In the genomic region with DNA sequence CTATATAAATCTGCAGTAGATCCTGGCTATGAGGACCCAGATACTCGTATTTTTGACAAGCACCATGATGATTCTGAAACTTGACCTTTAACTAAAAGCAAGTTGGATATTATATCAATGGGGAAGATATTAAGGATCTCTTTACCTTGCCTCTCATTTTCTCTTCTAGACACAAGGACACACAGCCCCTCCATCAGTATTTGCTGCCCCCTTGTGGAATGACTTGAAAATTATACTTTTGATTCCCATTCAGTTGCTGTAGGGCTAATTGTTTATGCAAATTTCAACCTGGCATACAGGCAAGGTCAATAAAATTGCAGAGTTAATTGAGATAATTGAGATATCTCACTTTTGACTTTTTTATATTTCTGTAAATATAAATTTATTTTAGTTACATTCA, we compare ENCODE assay signal across 14 mouse cellular contexts.
A peak's percentile ranks its signal among the peaks of the same experiment; 100 is the strongest.
DNase-seq lines count a peak whose midpoint lies in the region; ATAC-seq and TF ChIP-seq lines count a peak whose summit lies in the region.
"Had no signal": no experiment of that assay in that cellular context is flagged by ENCODE, and none has a peak within 500 bp of the region (broad histone marks: within the 10 kb centered on the region; RNA-seq: fewer than 3 reads in every experiment).

No protein-coding gene starts in this region.

- H3K27ac ChIP-seq in hindbrain, embryonic 11.5 days (ENCODE audit: low read depth, low read length), result no peak overlapping the region
- H3K27ac ChIP-seq in hindbrain, embryonic 13.5 days, result no peak overlapping the region
- H3K27ac ChIP-seq in midbrain, embryonic 14.5 days (replicated peaks; ENCODE audit: low read depth, low read length), result no peak overlapping the region
- no peak overlapping the region for H3K27ac ChIP-seq in midbrain, embryonic 15.5 days
- H3K27ac ChIP-seq in stomach, postnatal 0 days (replicated peaks), result no peak overlapping the region
- H3K27ac ChIP-seq: embryonic facial prominence, embryonic 15.5 days; heart, embryonic 15.5 days; limb, embryonic 10.5 days had no signal

- TF ChIP-seq EP300 in stomach, postnatal 0 days (optimal IDR thresholded peaks at IDR 0.05), result no peak

- no peaks in the 10 kb centered on the region for H3K27me3 ChIP-seq in hindbrain, embryonic 11.5 days (ENCODE audit: control insufficient read depth, insufficient read depth, low read length)
- no peaks in the 10 kb centered on the region for H3K27me3 ChIP-seq in hindbrain, embryonic 13.5 days
- no peaks in the 10 kb centered on the region for H3K27me3 ChIP-seq in midbrain, embryonic 14.5 days (ENCODE audit: control insufficient read depth, insufficient read depth, low read length)
- no peaks in the 10 kb centered on the region for H3K27me3 ChIP-seq in midbrain, embryonic 15.5 days (replicated peaks)
- no peaks in the 10 kb centered on the region for H3K27me3 ChIP-seq in stomach, postnatal 0 days (ENCODE audit: control insufficient read depth, insufficient read depth, low read length)
- H3K27me3 ChIP-seq: embryonic facial prominence, embryonic 15.5 days; heart, embryonic 15.5 days had no signal

- H3K4me1 ChIP-seq in hindbrain, embryonic 11.5 days (replicated peaks; ENCODE audit: control insufficient read depth, insufficient read depth, low read length), result no peaks in the 10 kb centered on the region
- no peaks in the 10 kb centered on the region for H3K4me1 ChIP-seq in hindbrain, embryonic 13.5 days (replicated peaks)
- H3K4me1 ChIP-seq in midbrain, embryonic 14.5 days (ENCODE audit: control insufficient read depth, insufficient read depth, low read length), result no peaks in the 10 kb centered on the region
- H3K4me1 ChIP-seq in midbrain, embryonic 15.5 days, result no peaks in the 10 kb centered on the region
- no peaks in the 10 kb centered on the region for H3K4me1 ChIP-seq in stomach, postnatal 0 days (replicated peaks; ENCODE audit: control insufficient read depth, insufficient read depth)
- H3K4me1 ChIP-seq: embryonic facial prominence, embryonic 15.5 days; heart, embryonic 15.5 days; limb, embryonic 10.5 days had no signal

- no peaks in the 10 kb centered on the region for H3K36me3 ChIP-seq in hindbrain, embryonic 11.5 days (ENCODE audit: control insufficient read depth, insufficient read depth, low read length)
- H3K36me3 ChIP-seq in hindbrain, embryonic 13.5 days, result no peaks in the 10 kb centered on the region
- H3K36me3 ChIP-seq in midbrain, embryonic 14.5 days (ENCODE audit: control insufficient read depth, insufficient read depth, low read length), result no peaks in the 10 kb centered on the region
- no peaks in the 10 kb centered on the region for H3K36me3 ChIP-seq in midbrain, embryonic 15.5 days (replicated peaks)
- H3K36me3 ChIP-seq in stomach, postnatal 0 days (ENCODE audit: control insufficient read depth, insufficient read depth, low read length), result no peaks in the 10 kb centered on the region
- H3K36me3 ChIP-seq: embryonic facial prominence, embryonic 15.5 days; heart, embryonic 15.5 days; limb, embryonic 10.5 days had no signal

- H3K9me3 ChIP-seq in hindbrain, embryonic 11.5 days (ENCODE audit: control insufficient read depth, low read length), result no peaks in the 10 kb centered on the region
- no peaks in the 10 kb centered on the region for H3K9me3 ChIP-seq in hindbrain, embryonic 13.5 days
- no peaks in the 10 kb centered on the region for H3K9me3 ChIP-seq in midbrain, embryonic 14.5 days (ENCODE audit: control insufficient read depth, low read length)
- no peaks in the 10 kb centered on the region for H3K9me3 ChIP-seq in midbrain, embryonic 15.5 days
- no peaks in the 10 kb centered on the region for H3K9me3 ChIP-seq in stomach, postnatal 0 days (ENCODE audit: control insufficient read depth, low read length)
- H3K9me3 ChIP-seq: embryonic facial prominence, embryonic 15.5 days; heart, embryonic 15.5 days; limb, embryonic 10.5 days had no signal

- peak; percentile 57 for TF ChIP-seq CTCF in stomach, postnatal 0 days (IDR thresholded peaks at IDR 0.05; ENCODE audit: low read depth)

- H3K4me3 ChIP-seq in hindbrain, embryonic 11.5 days (ENCODE audit: low read depth, low read length), result no peak overlapping the region
- H3K4me3 ChIP-seq in hindbrain, embryonic 13.5 days, result no peak overlapping the region
- H3K4me3 ChIP-seq in midbrain, embryonic 14.5 days (replicated peaks; ENCODE audit: low read depth, low read length), result no peak overlapping the region
- H3K4me3 ChIP-seq in midbrain, embryonic 15.5 days, result no peak overlapping the region
- H3K4me3 ChIP-seq in stomach, postnatal 0 days (ENCODE audit: low read depth, low read length), result no peak overlapping the region
- H3K4me3 ChIP-seq: embryonic facial prominence, embryonic 15.5 days; heart, embryonic 15.5 days; limb, embryonic 10.5 days had no signal

- no peak for ATAC-seq in hindbrain, embryonic 11.5 days (ENCODE audit: low FRiP score)
- ATAC-seq in hindbrain, embryonic 13.5 days (ENCODE audit: low FRiP score), result no peak
- ATAC-seq in midbrain, embryonic 14.5 days (ENCODE audit: low FRiP score, low TSS enrichment), result no peak
- ATAC-seq in midbrain, embryonic 15.5 days (replicated peaks), result no peak
- 0 out of 2 replicates have a peak, but pooled peaks have one; percentile 60 for ATAC-seq in common myeloid progenitor, adult 5-6 weeks (replicated peaks; ENCODE audit: low read depth, poor library complexity, severe bottlenecking)
- no peak for ATAC-seq in stomach, postnatal 0 days (ENCODE audit: low FRiP score, low TSS enrichment)
- ATAC-seq in frontal cortex, adult (ENCODE audit: low TSS enrichment), result no peak
- ATAC-seq: intestine, embryonic 16.5 days had no signal

- no peak overlapping the region for H3K4me2 ChIP-seq in hindbrain, embryonic 11.5 days (replicated peaks; ENCODE audit: low read depth, low read length)
- no peak overlapping the region for H3K4me2 ChIP-seq in hindbrain, embryonic 13.5 days
- no peak overlapping the region for H3K4me2 ChIP-seq in midbrain, embryonic 14.5 days (ENCODE audit: low read length)
- no peak overlapping the region for H3K4me2 ChIP-seq in midbrain, embryonic 15.5 days
- no peak overlapping the region for H3K4me2 ChIP-seq in stomach, postnatal 0 days (replicated peaks; ENCODE audit: low read depth)
- H3K4me2 ChIP-seq: embryonic facial prominence, embryonic 15.5 days; heart, embryonic 15.5 days had no signal

- H3K9ac ChIP-seq in hindbrain, embryonic 11.5 days (ENCODE audit: low read depth, low read length), result no peak overlapping the region
- H3K9ac ChIP-seq in hindbrain, embryonic 13.5 days, result no peak overlapping the region
- H3K9ac ChIP-seq in midbrain, embryonic 14.5 days (replicated peaks; ENCODE audit: low read length), result no peak overlapping the region
- no peak overlapping the region for H3K9ac ChIP-seq in midbrain, embryonic 15.5 days
- H3K9ac ChIP-seq in stomach, postnatal 0 days (ENCODE audit: low read length), result no peak overlapping the region
- H3K9ac ChIP-seq: embryonic facial prominence, embryonic 15.5 days; heart, embryonic 15.5 days had no signal

- WGBS in hindbrain, embryonic 11.5 days, result 58% methylated on average over 1 of the region's 1 CpGs
- WGBS in hindbrain, embryonic 13.5 days, result 46% methylated on average over 1 of the region's 1 CpGs
- WGBS in midbrain, embryonic 14.5 days, result 61% methylated on average over 1 of the region's 1 CpGs
- 49% methylated on average over 1 of the region's 1 CpGs for WGBS in midbrain, embryonic 15.5 days
- 36% methylated on average over 1 of the region's 1 CpGs for WGBS in stomach, postnatal 0 days

- DNase-seq in hindbrain, embryonic 11.5 days (ENCODE audit: low spot score), result peak; percentile 29
- peak; percentile 58 for DNase-seq in midbrain, embryonic 14.5 days
- no peak for DNase-seq in stomach, postnatal 0 days (ENCODE audit: low spot score)
- no peak for DNase-seq in ovary, adult 18-20 months (ENCODE audit: low spot score)
- DNase-seq: lung, adult 18-20 months; thymus, postnatal 14 days had no signal

Comparison
In these comparisons a context has a peak if more than half of its experiments do, and no peak if none do; other contexts are left out.
1. DNase-seq: peak in hindbrain, embryonic 11.5 days (single experiment) and midbrain, embryonic 14.5 days (single experiment); none in stomach, postnatal 0 days (single experiment) and ovary, adult 18-20 months (single experiment).